Mouse (Mus musculus) cortical plate, adult 2 months (tissue): ENCODE measurements around the gene Fam83c.

Experiments
- CTCF ChIP-seq: fragments of 200-500 bp; IDR thresholded peaks from 2 replicates; pipeline ENCODE4 v1.5.1; 2011; ENCODE audit warnings: mild to moderate bottlenecking, control low read depth, low read length; ENCODE audit not compliant: insufficient read depth; ENCODE audit errors: extremely low read depth
- POLR2A ChIP-seq: fragments of 200-500 bp; IDR thresholded peaks from 2 replicates; pipeline ENCODE4 v1.6.1; 2011; ENCODE audit warnings: mild to moderate bottlenecking, low read length, control low read depth; ENCODE audit not compliant: insufficient read depth; ENCODE audit errors: extremely low read depth

DNA sequence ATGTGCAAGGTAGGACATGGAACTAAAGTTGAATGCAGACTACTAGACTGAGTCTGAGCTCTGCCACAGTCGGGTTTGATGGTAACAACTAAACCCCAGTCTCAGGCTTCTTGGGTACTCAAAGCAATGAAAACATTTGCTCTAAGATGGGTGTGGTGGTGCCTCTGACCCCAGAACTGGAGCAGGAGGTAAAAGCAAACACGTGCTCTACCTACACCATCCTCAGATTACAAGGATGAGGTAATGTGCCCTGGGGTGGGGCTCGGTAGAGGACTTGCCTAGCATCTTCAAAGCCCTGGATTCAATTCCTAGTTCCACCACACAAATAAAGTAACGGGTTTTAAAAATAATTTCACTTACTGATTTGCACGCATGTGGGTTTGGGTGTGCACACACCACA lies 17.9 kb upstream of the Fam83c start:
- TF ChIP-seq POLR2A (no peak), CTCF (no peak)
